In genomic region chr13:83743381-83743780, GRCm38 (mm10) we compare ENCODE assay signal across 20 mouse cellular contexts.
DNase-seq lines count a peak whose midpoint lies in the region; ATAC-seq and TF ChIP-seq lines count a peak whose summit lies in the region.
"Had no signal": no experiment of that assay in that cellular context is flagged by ENCODE, and none has a peak within 500 bp of the region (broad histone marks: within the 10 kb centered on the region; RNA-seq: fewer than 3 reads in every experiment).

No protein-coding gene starts in this region.

- TF ChIP-seq CTCF in brain, embryonic 14.5 days (IDR thresholded peaks at IDR 0.05; ENCODE audit: borderline replicate concordance, extremely low read depth, insufficient read depth, insufficient read length): no peak
- TF ChIP-seq CTCF in lung, postnatal 0 days (IDR thresholded peaks at IDR 0.05): no peak

- no peak for TF ChIP-seq POLR2A in brain, embryonic 14.5 days (IDR thresholded peaks at IDR 0.05; ENCODE audit: borderline replicate concordance, extremely low read depth, insufficient read depth, insufficient read length, poor library complexity, severe bottlenecking)

- H3K4me2 ChIP-seq in hindbrain, embryonic 13.5 days: no peak overlapping the region
- peak overlapping the region; percentile 43 for H3K4me2 ChIP-seq in midbrain, embryonic 16.5 days (ENCODE audit: low read length)
- H3K4me2 ChIP-seq in lung, postnatal 0 days (replicated peaks; ENCODE audit: low read depth, low read length): no peak overlapping the region
- H3K4me2 ChIP-seq: embryonic facial prominence, embryonic 13.5 days; limb, embryonic 15.5 days; stomach, embryonic 15.5 days had no signal

- DNase-seq in cerebellum, adult 9-11 months: peak; percentile 14
- no peak for DNase-seq in cerebellum, postnatal 4 days (ENCODE audit: low spot score in 2 of 2)
- peak; percentile 80 for DNase-seq in brain, embryonic 14.5 days (ENCODE audit: low read depth)
- no peak for DNase-seq in thymus, postnatal 14 days
- no peak for DNase-seq in lung, postnatal 0 days (ENCODE audit: low spot score)
- DNase-seq: adrenal gland, postnatal 14 days; cerebellum, postnatal 36 days; gastrocnemius, postnatal 14 days; heart, postnatal 10 days; kidney, adult 11 months; kidney, postnatal 10 days; layer of hippocampus, adult 9-11 months; lung, adult 2 months had no signal

- H3K27me3 ChIP-seq in hindbrain, embryonic 13.5 days: no peaks in the 10 kb centered on the region
- H3K27me3 ChIP-seq in midbrain, embryonic 16.5 days (ENCODE audit: control insufficient read depth, insufficient read depth, low read depth, low read length): no peaks in the 10 kb centered on the region
- H3K27me3 ChIP-seq in lung, postnatal 0 days (replicated peaks; ENCODE audit: insufficient read depth, low read length): peaks cover 34% of the 10 kb centered on the region; the same call in 1 of the 2 replicates
- H3K27me3 ChIP-seq: CH12.LX had no signal

- H3K9ac ChIP-seq in hindbrain, embryonic 13.5 days: no peak overlapping the region
- no peak overlapping the region for H3K9ac ChIP-seq in midbrain, embryonic 16.5 days (ENCODE audit: low read depth, low read length)
- H3K9ac ChIP-seq in lung, postnatal 0 days (replicated peaks; ENCODE audit: low read depth): no peak overlapping the region
- H3K9ac ChIP-seq: embryonic facial prominence, embryonic 13.5 days; limb, embryonic 15.5 days; stomach, embryonic 15.5 days had no signal

- 56% methylated on average over 2 of the region's 2 CpGs for WGBS in hindbrain, embryonic 13.5 days
- WGBS in midbrain, embryonic 16.5 days: 61% methylated on average over 2 of the region's 2 CpGs
- 77% methylated on average over 2 of the region's 2 CpGs for WGBS in lung, postnatal 0 days

- no peak for ATAC-seq in hindbrain, embryonic 13.5 days (ENCODE audit: low FRiP score)
- no peak for ATAC-seq in midbrain, embryonic 16.5 days
- no peak for ATAC-seq in lung, postnatal 0 days
- ATAC-seq in erythroblast, adult 5-6 weeks (replicated peaks; ENCODE audit: low FRiP score, poor library complexity, severe bottlenecking): no peak

- peak overlapping the region; percentile 98 for H3K27ac ChIP-seq in hindbrain, embryonic 13.5 days
- peak overlapping the region; percentile 68; the same call in 1 of the 2 replicates for H3K27ac ChIP-seq in midbrain, embryonic 16.5 days (ENCODE audit: low read length)
- H3K27ac ChIP-seq in lung, postnatal 0 days (ENCODE audit: low read length): no peak overlapping the region
- H3K27ac ChIP-seq: embryonic facial prominence, embryonic 13.5 days; limb, embryonic 15.5 days; stomach, embryonic 15.5 days had no signal

- H3K4me1 ChIP-seq in hindbrain, embryonic 13.5 days (replicated peaks): peaks cover 26% of the 10 kb centered on the region
- H3K4me1 ChIP-seq in midbrain, embryonic 16.5 days (ENCODE audit: control insufficient read depth, insufficient read depth, low read length): peaks cover 26% of the 10 kb centered on the region
- peaks cover 4% of the 10 kb centered on the region; the same call in 1 of the 2 replicates for H3K4me1 ChIP-seq in lung, postnatal 0 days (ENCODE audit: insufficient read depth, low read depth, low read length)
- H3K4me1 ChIP-seq: embryonic facial prominence, embryonic 13.5 days; stomach, embryonic 15.5 days had no signal

- no peak overlapping the region for H3K4me3 ChIP-seq in hindbrain, embryonic 13.5 days
- no peak overlapping the region for H3K4me3 ChIP-seq in midbrain, embryonic 16.5 days (ENCODE audit: low read depth, low read length)
- no peak overlapping the region for H3K4me3 ChIP-seq in lung, postnatal 0 days (ENCODE audit: low read depth, low read length)
- H3K4me3 ChIP-seq: embryonic facial prominence, embryonic 13.5 days; limb, embryonic 15.5 days; stomach, embryonic 15.5 days had no signal

- peaks cover 16% of the 10 kb centered on the region for H3K36me3 ChIP-seq in hindbrain, embryonic 13.5 days
- H3K36me3 ChIP-seq in midbrain, embryonic 16.5 days (ENCODE audit: control insufficient read depth, insufficient read depth, low read length): no peaks in the 10 kb centered on the region
- H3K36me3 ChIP-seq in lung, postnatal 0 days (ENCODE audit: insufficient read depth, low read length): no peaks in the 10 kb centered on the region
- H3K36me3 ChIP-seq: embryonic facial prominence, embryonic 13.5 days; limb, embryonic 15.5 days; stomach, embryonic 15.5 days had no signal

- H3K9me3 ChIP-seq in hindbrain, embryonic 13.5 days: no peaks in the 10 kb centered on the region
- no peaks in the 10 kb centered on the region for H3K9me3 ChIP-seq in midbrain, embryonic 16.5 days (replicated peaks; ENCODE audit: control insufficient read depth, low read length, poor library complexity, severe bottlenecking)
- no peaks in the 10 kb centered on the region for H3K9me3 ChIP-seq in lung, postnatal 0 days (ENCODE audit: low read length)
- H3K9me3 ChIP-seq: embryonic facial prominence, embryonic 13.5 days; limb, embryonic 15.5 days; stomach, embryonic 15.5 days had no signal

- TF ChIP-seq EP300 in lung, postnatal 0 days (IDR thresholded peaks at IDR 0.05): no peak

Comparison
In these comparisons a context has a peak if more than half of its experiments do, and no peak if none do; other contexts are left out.
1. DNase-seq: peak in cerebellum, adult 9-11 months (single experiment) and brain, embryonic 14.5 days (single experiment); none in cerebellum, postnatal 4 days (0 of 2), thymus, postnatal 14 days (single experiment) and lung, postnatal 0 days (single experiment).